Mouse (Mus musculus) forebrain, embryonic 13.5 days (tissue): ENCODE measurements at regions not wholly inside any gene's neighbourhood (a gene's known extent, or its start where the extent isn't known, plus 50 kb on each side); places are given as distances from the start of the nearest gene placed in this dataset.

Experiments used
- ATAC-seq: fragments of 200-750 bp; cut with Nextera tagmentation; 2 replicates; pipeline ENCODE4 v1.8.0; 2017
- H3K27ac ChIP-seq: fragments of 300-500 bp; sonication (generic); 2 replicates; pipeline ENCODE4 v1.5.1; 2015; ENCODE audit warnings: inconsistent platforms, mild to moderate bottlenecking, moderate library complexity
- H3K27me3 ChIP-seq: fragments of 300-500 bp; sonication (generic); 2 replicates; pipeline ENCODE4 v1.6.1; 2015; ENCODE audit warnings: mild to moderate bottlenecking, inconsistent platforms
- H3K36me3 ChIP-seq: fragments of 300-500 bp; sonication (generic); 2 replicates; pipeline ENCODE4 v1.6.1; 2015; ENCODE audit warnings: mild to moderate bottlenecking, inconsistent platforms; ENCODE audit not compliant: poor library complexity, severe bottlenecking
- H3K4me1 ChIP-seq: fragments of 300-500 bp; sonication (generic); 2 replicates; pipeline ENCODE4 v1.6.1; 2015; ENCODE audit warnings: inconsistent platforms
- H3K4me2 ChIP-seq: fragments of 300-500 bp; sonication (generic); 2 replicates; pipeline ENCODE4 v1.6.1; 2015; ENCODE audit warnings: inconsistent platforms, mild to moderate bottlenecking, moderate library complexity
- H3K4me3 ChIP-seq: fragments of 300-500 bp; sonication (generic); 2 replicates; pipeline ENCODE4 v1.5.1; 2015; ENCODE audit warnings: mild to moderate bottlenecking, inconsistent platforms
- H3K9ac ChIP-seq: fragments of 300-500 bp; sonication (generic); 2 replicates; pipeline ENCODE4 v1.6.1; 2015; ENCODE audit warnings: mild to moderate bottlenecking, inconsistent platforms
- H3K9me3 ChIP-seq: fragments of 300-500 bp; sonication (generic); replicated peaks from 2 replicates; pipeline ENCODE4 v1.6.1; 2016; ENCODE audit warnings: inconsistent platforms
- WGBS: fragments of 180-500 bp; shearing (Covaris S2); methylation state at CpG from one replicate; pipeline ENCODE4 v1.1.7; 2015; 5-methylcytosine and 5-hydroxymethylcytosine counted together

GRCm38 (mm10) chr8:77774551-77775335 lies 50.5 kb upstream of the Ednra start:
- no peak overlapping the region for H3K4me2 ChIP-seq
- H3K27me3 ChIP-seq = no peaks in the 10 kb centered on the region
- H3K4me1 ChIP-seq = peaks cover 6% of the 10 kb centered on the region; the same call in 1 of the 2 replicates
- 89% methylated on average over 8 of the region's 8 CpGs for WGBS
- no peaks in the 10 kb centered on the region for H3K36me3 ChIP-seq
- ATAC-seq = no peak
- no peak overlapping the region for H3K27ac ChIP-seq
- H3K4me3 ChIP-seq = no peak overlapping the region
- no peaks in the 10 kb centered on the region for H3K9me3 ChIP-seq
- no peak overlapping the region for H3K9ac ChIP-seq

GRCm38 (mm10) chr8:77775526-77775925 lies 51.3 kb upstream of the Ednra start:
- no peak overlapping the region for H3K27ac ChIP-seq
- no peaks in the 10 kb centered on the region for H3K36me3 ChIP-seq
- H3K4me3 ChIP-seq = no peak overlapping the region
- no peak overlapping the region for H3K9ac ChIP-seq
- no peak overlapping the region for H3K4me2 ChIP-seq
- no peak for ATAC-seq
- WGBS = 90% methylated on average over 3 of the region's 3 CpGs
- H3K9me3 ChIP-seq = no peaks in the 10 kb centered on the region
- no peaks in the 10 kb centered on the region for H3K27me3 ChIP-seq
- peaks cover 6% of the 10 kb centered on the region; the same call in 1 of the 2 replicates for H3K4me1 ChIP-seq

- H3K9ac ChIP-seq = no peak overlapping the region
- no peak overlapping the region for H3K4me2 ChIP-seq
- ATAC-seq = no peak
- 75% methylated on average over 5 of the region's 5 CpGs for WGBS
- H3K9me3 ChIP-seq = no peaks in the 10 kb centered on the region
- no peak overlapping the region for H3K27ac ChIP-seq
- H3K4me3 ChIP-seq = no peak overlapping the region
- H3K27me3 ChIP-seq = no peaks in the 10 kb centered on the region
- H3K4me1 ChIP-seq = peaks cover under 1% of the 10 kb centered on the region; the same call in 1 of the 2 replicates
- no peaks in the 10 kb centered on the region for H3K36me3 ChIP-seq
Measured at GRCm38 (mm10) chr8:77777597-77777996, 53.3 kb upstream of the Ednra start.

- no peaks in the 10 kb centered on the region for H3K27me3 ChIP-seq
- no peak overlapping the region for H3K4me2 ChIP-seq
- H3K4me1 ChIP-seq = no peaks in the 10 kb centered on the region
- H3K4me3 ChIP-seq = no peak overlapping the region
- ATAC-seq = no peak
- H3K27ac ChIP-seq = no peak overlapping the region
- H3K36me3 ChIP-seq = no peaks in the 10 kb centered on the region
- 94% methylated on average over 4 of the region's 4 CpGs for WGBS
- H3K9me3 ChIP-seq = no peaks in the 10 kb centered on the region
- H3K9ac ChIP-seq = no peak overlapping the region
Measured at GRCm38 (mm10) chr8:77785676-77786255, 61.5 kb upstream of the Ednra start.

- no peaks in the 10 kb centered on the region for H3K36me3 ChIP-seq
Measured at GRCm38 (mm10) chr8:77794911-77795310, 70.6 kb upstream of the Ednra start.

GRCm38 (mm10) chr8:77803147-77803903 lies 79.1 kb upstream of the Ednra start:
- Histone ChIP-seq H3K9me3 (no peaks in the 10 kb centered on the region), H3K4me3 (no peak overlapping the region), H3K4me1 (no peaks in the 10 kb centered on the region), H3K4me2 (no peak overlapping the region), H3K27me3 (no peaks in the 10 kb centered on the region), H3K27ac (no peak overlapping the region), H3K36me3 (no peaks in the 10 kb centered on the region), H3K9ac (no peak overlapping the region)
- WGBS = 79% methylated on average over 9 of the region's 9 CpGs
- ATAC-seq = no peak

More at GRCm38 (mm10) chr8:77794911-77795310, 70.6 kb upstream of the Ednra start:
- Histone ChIP-seq H3K9ac (no peak overlapping the region), H3K9me3 (no peaks in the 10 kb centered on the region), H3K27me3 (no peaks in the 10 kb centered on the region), H3K4me2 (no peak overlapping the region), H3K4me1 (no peaks in the 10 kb centered on the region), H3K27ac (no peak overlapping the region), H3K4me3 (no peak overlapping the region)
- 82% methylated on average over 1 of the region's 1 CpGs for WGBS
- ATAC-seq = no peak

GRCm38 (mm10) chr8:77804536-77804935 lies 80.3 kb upstream of the Ednra start:
- ATAC-seq = no peak
- H3K4me2 ChIP-seq = no peak overlapping the region
- H3K9ac ChIP-seq = no peak overlapping the region
- no peak overlapping the region for H3K27ac ChIP-seq
- 92% methylated on average over 6 of the region's 6 CpGs for WGBS
- no peaks in the 10 kb centered on the region for H3K9me3 ChIP-seq
- H3K36me3 ChIP-seq = no peaks in the 10 kb centered on the region
- no peak overlapping the region for H3K4me3 ChIP-seq
- no peaks in the 10 kb centered on the region for H3K4me1 ChIP-seq
- no peaks in the 10 kb centered on the region for H3K27me3 ChIP-seq

GRCm38 (mm10) chr8:77804956-77805355 lies 80.7 kb upstream of the Ednra start:
- ATAC-seq = no peak
- H3K9me3 ChIP-seq = no peaks in the 10 kb centered on the region
- H3K4me1 ChIP-seq = no peaks in the 10 kb centered on the region
- H3K9ac ChIP-seq = no peak overlapping the region
- no peaks in the 10 kb centered on the region for H3K27me3 ChIP-seq
- H3K27ac ChIP-seq = no peak overlapping the region
- H3K4me3 ChIP-seq = no peak overlapping the region
- H3K36me3 ChIP-seq = no peaks in the 10 kb centered on the region
- no peak overlapping the region for H3K4me2 ChIP-seq
- 88% methylated on average over 4 of the region's 4 CpGs for WGBS

- H3K9me3 ChIP-seq = no peaks in the 10 kb centered on the region
Measured at GRCm38 (mm10) chr8:77805657-77806056, 81.4 kb upstream of the Ednra start.

GRCm38 (mm10) chr8:77814796-77815647 lies 90.8 kb upstream of the Ednra start:
- ATAC-seq = no peak

More at GRCm38 (mm10) chr8:77805657-77806056, 81.4 kb upstream of the Ednra start:
- 83% methylated on average over 6 of the region's 6 CpGs for whole genome bisulfite sequencing
- H3K4me1 ChIP-seq = no peaks in the 10 kb centered on the region
- no peak overlapping the region for H3K27ac ChIP-seq
- no peaks in the 10 kb centered on the region for H3K27me3 ChIP-seq
- no peak overlapping the region for H3K4me3 ChIP-seq
- H3K36me3 ChIP-seq = no peaks in the 10 kb centered on the region
- no peak overlapping the region for H3K9ac ChIP-seq
- ATAC-seq = no peak
- H3K4me2 ChIP-seq = no peak overlapping the region

GRCm38 (mm10) chr8:77815648-77815971 lies 91.3 kb upstream of the Ednra start:
- Histone ChIP-seq H3K27me3 (no peaks in the 10 kb centered on the region), H3K4me3 (no peak overlapping the region), H3K36me3 (no peaks in the 10 kb centered on the region), H3K9me3 (no peaks in the 10 kb centered on the region), H3K27ac (no peak overlapping the region), H3K4me1 (no peaks in the 10 kb centered on the region), H3K9ac (no peak overlapping the region), H3K4me2 (no peak overlapping the region)
- 70% methylated on average over 7 of the region's 7 CpGs for WGBS
- no peak for ATAC-seq

More at GRCm38 (mm10) chr8:77814796-77815647, 90.8 kb upstream of the Ednra start:
- Histone ChIP-seq H3K9ac (no peak overlapping the region), H3K36me3 (no peaks in the 10 kb centered on the region), H3K4me3 (no peak overlapping the region), H3K27ac (no peak overlapping the region), H3K4me1 (no peaks in the 10 kb centered on the region), H3K9me3 (no peaks in the 10 kb centered on the region), H3K27me3 (no peaks in the 10 kb centered on the region), H3K4me2 (no peak overlapping the region)
- 62% methylated on average over 12 of the region's 12 CpGs for WGBS
